Mouse (Mus musculus): ENCODE data around the gene Tbc1d9.

DNA sequence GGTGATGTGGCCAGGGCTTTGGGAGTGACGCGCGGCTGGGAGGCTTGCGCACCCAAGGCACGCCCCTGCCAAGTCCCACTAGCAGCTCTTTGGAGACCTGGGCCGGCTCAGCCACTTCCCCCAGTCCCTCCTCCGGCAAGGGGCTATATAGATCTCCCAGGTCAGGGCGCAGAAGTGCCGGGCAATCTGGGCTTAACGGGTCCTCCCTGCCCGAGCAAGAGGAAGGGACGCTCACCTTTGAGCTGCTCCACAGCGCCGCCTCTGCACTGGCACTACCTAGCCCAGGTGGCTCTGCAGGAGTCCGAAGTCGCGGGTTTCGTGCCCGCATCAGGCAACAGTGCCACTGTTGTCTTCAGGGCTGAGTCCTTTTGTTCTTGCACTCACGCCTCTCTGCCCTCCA, 125.0 kb downstream of the Tbc1d9 start, which contains the start of gene Ucp1:
- TF ChIP-seq CTCF (IDR thresholded peaks at IDR 0.05; ENCODE audit: low read depth) (no peak), EP300 (IDR thresholded peaks at IDR 0.05; ENCODE audit: low read depth) (no peak)

All from heart, postnatal 0 days (tissue).